Mouse (Mus musculus) heart, postnatal 0 days (tissue): Measurements from ENCODE around the gene Coq5. TPM values are rescaled to one million over a fixed set of nuclear protein-coding genes. Genes with fewer than 3 reads are reported as not detected.

Experiments used
- ATAC-seq: fragments of 200-750 bp; cut with Nextera tagmentation; 2 replicates; pipeline ENCODE4 v1.8.0; 2017; ENCODE audit warnings: low read depth, moderate number of reproducible peaks, moderate library complexity; ENCODE audit not compliant: insufficient read depth
- DNase-seq: peaks from one replicate; pipeline ENCODE4 v3.0.0-alpha.2; 2016; ENCODE audit warnings: low spot score
- H3K27ac ChIP-seq: fragments of 300-500 bp; sonication (generic); 2 replicates; pipeline ENCODE4 v1.5.1; 2014; ENCODE audit warnings: low read depth, mild to moderate bottlenecking
- H3K27me3 ChIP-seq: fragments of 300-500 bp; sonication (generic); 2 replicates; pipeline ENCODE4 v1.6.1; 2014; ENCODE audit warnings: low read length, mixed read lengths; ENCODE audit not compliant: control insufficient read depth, insufficient read depth
- H3K36me3 ChIP-seq: fragments of 300-500 bp; sonication (generic); replicated peaks from 2 replicates; pipeline ENCODE4 v1.6.1; 2014; ENCODE audit warnings: low read length, mixed read lengths; ENCODE audit not compliant: control insufficient read depth, insufficient read depth
- H3K4me1 ChIP-seq: fragments of 300-500 bp; sonication (generic); 2 replicates; pipeline ENCODE4 v1.6.1; 2014; ENCODE audit warnings: antibody characterized with exemption; ENCODE audit not compliant: control insufficient read depth, insufficient read depth
- H3K4me2 ChIP-seq: fragments of 300-500 bp; sonication (generic); 2 replicates; pipeline ENCODE4 v1.6.1; 2014; ENCODE audit warnings: low read depth, mild to moderate bottlenecking, low read length, moderate library complexity
- H3K4me3 ChIP-seq: fragments of 300-500 bp; sonication (generic); 2 replicates; pipeline ENCODE4 v1.5.1; 2014; ENCODE audit warnings: low read depth, low read length
- H3K9ac ChIP-seq: fragments of 300-500 bp; sonication (generic); replicated peaks from 2 replicates; pipeline ENCODE4 v1.6.1; 2014; ENCODE audit warnings: low read depth, low read length, mixed read lengths
- H3K9me3 ChIP-seq: fragments of 300-500 bp; sonication (generic); replicated peaks from 2 replicates; pipeline ENCODE4 v1.6.1; 2016; ENCODE audit warnings: low read length; ENCODE audit not compliant: control insufficient read depth
- CTCF ChIP-seq: IDR thresholded peaks from 2 replicates; pipeline ENCODE4 v1.5.1; 2016; ENCODE audit warnings: antibody characterized with exemption, control low read depth, low read depth
- EP300 ChIP-seq: IDR thresholded peaks from 2 replicates; pipeline ENCODE4 v1.6.1; 2016; ENCODE audit warnings: antibody characterized with exemption, low read depth
- WGBS: fragments of 180-500 bp; shearing (Covaris S2); extraction: QIAGEN DNeasy Blood & Tissue Kit; methylation state at CpG from one replicate; pipeline ENCODE4 v1.1.7; 2014; 5-methylcytosine and 5-hydroxymethylcytosine counted together
- polyA plus RNA-seq: library from polyadenylated mRNA; unstranded; fragments of >200 nt; fragmentation: Nextera tagmentation; extraction: Ambion mirVana; gene quantifications from 2 replicates; pipeline ENCODE4 v1.2.1, GENCODE M21; 2015
- total RNA-seq: library from RNA; depleted of rRNA; stranded (reverse); fragments of >200 nt; gene quantifications from 2 replicates; pipeline ENCODE4 v1.2.3, GENCODE M21; 2014; ENCODE audit warnings: low replicate concordance

Coq5 gene
- total and polyA plus RNA-seq, 2 experiments from 2014 or later = 82.7 to 116 TPM

DNA sequence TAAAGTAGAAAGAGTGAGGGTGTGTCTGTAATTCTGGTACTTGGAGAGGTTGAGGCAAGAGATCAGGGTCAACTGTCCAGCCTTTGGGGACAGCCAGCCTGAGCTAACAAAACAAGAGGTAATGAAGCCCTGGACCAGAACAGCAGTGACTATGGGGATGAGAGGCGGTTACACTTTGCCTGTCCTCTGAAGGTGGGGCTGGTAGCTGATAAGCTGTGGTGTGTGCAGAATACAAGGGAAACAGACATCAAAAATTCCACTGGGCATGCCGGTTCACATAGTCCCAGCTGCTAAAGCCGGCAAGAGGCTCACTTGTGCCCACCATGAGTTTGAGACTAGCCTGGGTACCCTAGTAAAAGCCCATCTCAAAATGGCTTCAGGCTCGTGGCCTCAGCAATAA, 32.9 kb downstream of the Coq5 start:
- ATAC-seq = no peak
- peaks cover 6% of the 10 kb centered on the region; the same call in 1 of the 2 replicates for H3K4me1 ChIP-seq
- no peak overlapping the region for H3K4me3 ChIP-seq
- no peak for TF ChIP-seq EP300
- no peak for TF ChIP-seq CTCF
- no peak overlapping the region for H3K27ac ChIP-seq
- no peaks in the 10 kb centered on the region for H3K9me3 ChIP-seq
- no peak for DNase-seq
- 42% methylated on average over 4 of the region's 4 CpGs for WGBS
- no peaks in the 10 kb centered on the region for H3K27me3 ChIP-seq
- H3K9ac ChIP-seq = no peak overlapping the region
- H3K36me3 ChIP-seq = no peaks in the 10 kb centered on the region
- H3K4me2 ChIP-seq = no peak overlapping the region

DNA sequence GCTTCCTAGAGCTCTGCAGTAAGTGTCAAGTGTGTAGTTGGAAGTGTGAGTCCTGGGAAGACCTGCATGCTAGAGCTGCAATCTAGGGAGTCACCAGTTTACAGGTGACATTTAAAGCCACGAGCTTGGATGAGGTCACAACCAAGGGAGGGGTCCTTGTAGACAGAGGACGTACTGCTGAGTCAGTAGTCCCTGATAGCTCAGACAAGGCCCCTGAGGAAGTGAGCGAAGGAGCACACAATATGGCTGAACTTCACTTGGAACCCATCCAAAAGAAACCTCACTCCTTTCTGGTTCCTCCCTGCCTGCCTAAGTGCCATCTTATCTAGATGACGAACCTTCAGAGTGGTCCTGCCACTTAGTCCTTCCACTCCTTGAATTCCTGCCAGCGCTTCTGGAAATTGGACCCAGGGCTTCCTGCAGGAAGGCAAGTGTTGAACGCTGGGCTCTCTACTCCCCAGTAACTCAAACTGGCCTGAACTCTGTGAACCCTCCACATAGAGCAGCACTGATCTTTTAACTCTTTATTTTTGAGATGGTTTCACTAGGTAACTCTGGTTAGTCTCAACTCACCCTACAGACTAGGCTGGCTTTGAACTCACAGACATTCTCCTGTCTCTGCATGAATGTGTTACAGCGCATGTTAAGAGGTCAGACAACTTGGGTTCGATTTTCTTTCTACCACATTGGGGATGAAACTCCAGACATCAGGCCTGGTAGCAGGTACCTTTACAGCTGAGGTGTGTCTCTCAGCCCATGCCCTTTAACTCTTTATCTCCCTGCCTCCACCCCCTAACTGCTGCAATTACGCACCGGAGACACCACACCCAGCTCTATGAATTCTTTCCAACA, 33.6 kb downstream of the Coq5 start:
- ATAC-seq = peak; percentile 54
- H3K9me3 ChIP-seq = no peaks in the 10 kb centered on the region
- DNase-seq = no peak
- H3K4me1 ChIP-seq = peaks cover 6% of the 10 kb centered on the region
- no peak overlapping the region for H3K9ac ChIP-seq
- 52% methylated on average over 10 of the region's 10 CpGs for WGBS
- H3K36me3 ChIP-seq = no peaks in the 10 kb centered on the region
- no peak overlapping the region for H3K27ac ChIP-seq
- TF ChIP-seq EP300 = no peak
- TF ChIP-seq CTCF = no peak
- no peak overlapping the region for H3K4me3 ChIP-seq
- H3K4me2 ChIP-seq = no peak overlapping the region
- H3K27me3 ChIP-seq = no peaks in the 10 kb centered on the region

DNA sequence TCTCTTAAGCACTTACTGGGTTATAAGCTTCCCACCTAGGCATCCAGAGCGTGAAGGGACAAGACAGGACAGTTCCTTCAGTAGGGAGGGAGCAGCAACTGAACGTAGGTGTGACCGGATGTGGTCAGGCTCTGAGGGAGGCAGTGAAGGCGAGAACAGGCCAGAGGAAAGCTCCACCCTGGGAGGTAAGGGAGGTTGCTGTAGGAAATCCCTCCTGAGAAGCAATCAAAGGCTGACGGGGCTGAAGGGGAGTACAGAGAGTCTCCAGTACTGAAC, 34.1 kb downstream of the Coq5 start:
- H3K27me3 ChIP-seq = no peaks in the 10 kb centered on the region
- no peak for TF ChIP-seq EP300
- no peaks in the 10 kb centered on the region for H3K36me3 ChIP-seq
- H3K27ac ChIP-seq = no peak overlapping the region
- H3K4me2 ChIP-seq = no peak overlapping the region
- no peak for ATAC-seq
- WGBS = 52% methylated on average over 5 of the region's 5 CpGs
- H3K9me3 ChIP-seq = no peaks in the 10 kb centered on the region
- H3K9ac ChIP-seq = no peak overlapping the region
- H3K4me1 ChIP-seq = peaks cover 6% of the 10 kb centered on the region
- no peak for DNase-seq
- H3K4me3 ChIP-seq = no peak overlapping the region

DNA sequence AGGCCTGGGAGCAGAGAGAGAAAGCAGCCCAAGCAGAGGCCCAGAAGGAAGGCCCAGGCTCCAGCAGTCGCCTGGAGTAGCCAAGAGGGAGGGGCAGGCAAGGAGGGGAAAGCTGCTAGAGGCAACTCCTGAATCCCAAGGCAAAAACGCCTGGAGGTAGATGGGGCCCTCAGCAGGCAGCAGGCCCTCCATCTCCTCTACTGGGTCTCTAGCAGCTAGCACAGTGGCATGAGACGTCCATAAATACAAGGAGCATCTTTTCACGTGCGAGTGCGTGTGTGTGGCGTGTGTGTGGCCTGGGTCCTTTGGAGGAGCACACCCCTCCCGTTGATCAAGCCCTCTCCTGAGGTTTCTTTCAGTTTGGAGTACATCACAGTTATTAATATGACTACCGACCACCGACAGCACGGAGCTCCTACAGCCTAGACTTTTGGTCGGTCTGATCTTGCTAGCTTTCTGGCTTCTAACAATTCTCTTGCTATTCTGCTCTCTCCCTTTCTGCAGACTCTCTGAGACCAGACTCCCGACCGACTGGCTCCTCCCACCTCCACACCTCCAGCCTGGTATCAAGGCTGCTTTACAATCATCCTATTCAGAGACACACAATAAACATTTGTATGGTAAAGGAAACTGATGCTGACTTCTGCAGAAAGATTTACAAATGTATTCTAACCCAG, 37.6 kb downstream of the Coq5 start:
- Histone ChIP-seq H3K27me3 (no peaks in the 10 kb centered on the region), H3K27ac (peak overlapping the region; percentile 17; the same call in 1 of the 2 replicates), H3K4me2 (no peak overlapping the region), H3K4me1 (peaks cover 10% of the 10 kb centered on the region), H3K9me3 (no peaks in the 10 kb centered on the region), H3K4me3 (no peak overlapping the region), H3K36me3 (no peaks in the 10 kb centered on the region), H3K9ac (no peak overlapping the region)
- TF ChIP-seq EP300 (no peak), CTCF (no peak)
- ATAC-seq = no peak
- 16% methylated on average over 14 of the region's 14 CpGs for WGBS
- DNase-seq = no peak

DNA sequence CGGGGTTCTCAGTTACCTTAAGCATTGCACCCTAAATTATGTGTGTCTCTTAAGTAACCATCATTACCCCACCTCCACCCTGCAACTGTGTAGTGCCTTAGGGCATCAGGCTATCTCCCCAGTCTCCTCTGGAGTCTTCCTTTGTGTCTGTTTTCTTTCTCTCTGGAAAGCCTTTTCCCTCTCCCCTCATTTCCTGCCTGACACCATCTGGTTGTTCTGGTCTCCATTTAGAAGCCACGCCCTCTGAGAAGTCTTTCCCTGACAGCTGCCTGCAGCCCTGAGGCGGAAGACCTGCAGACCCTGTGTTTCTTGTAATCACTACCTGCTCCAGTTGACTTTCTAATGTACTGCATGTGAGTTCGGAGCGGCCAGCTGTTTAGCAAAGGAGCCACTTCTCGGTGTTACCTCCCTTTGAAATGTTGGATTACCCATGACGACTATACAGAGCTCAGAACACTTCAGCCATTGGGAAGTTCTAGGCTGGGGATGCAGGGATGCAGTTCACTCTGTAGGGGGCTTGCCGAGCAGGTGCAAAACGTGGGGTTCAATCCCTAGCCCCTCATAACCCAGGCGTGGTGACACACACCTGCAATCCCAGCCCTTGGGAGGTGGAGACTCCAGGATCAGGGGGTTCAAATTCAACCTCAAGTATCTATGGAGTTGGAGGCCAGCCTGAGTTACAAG, 38.3 kb downstream of the Coq5 start:
- Histone ChIP-seq H3K27me3 (no peaks in the 10 kb centered on the region), H3K4me1 (peaks cover 9% of the 10 kb centered on the region), H3K4me2 (no peak overlapping the region), H3K4me3 (no peak overlapping the region), H3K27ac (peak overlapping the region; percentile 17; the same call in 1 of the 2 replicates), H3K9ac (no peak overlapping the region), H3K36me3 (no peaks in the 10 kb centered on the region), H3K9me3 (no peaks in the 10 kb centered on the region)
- WGBS = 21% methylated on average over 10 of the region's 10 CpGs
- DNase-seq (peak; percentile 62), ATAC-seq (no peak)
- no peak for TF ChIP-seq CTCF
- no peak for TF ChIP-seq EP300
